Mouse (Mus musculus) limb, embryonic 11.5 days (tissue): Measurements from ENCODE around the gene Chrm4. TPM values are rescaled to one million over a fixed set of nuclear protein-coding genes. Genes with fewer than 3 reads are reported as not detected.

Experiments used
- ATAC-seq: fragments of 200-750 bp; cut with Nextera tagmentation; 2 replicates; pipeline ENCODE4 v1.8.0; 2017; ENCODE audit warnings: low read depth; ENCODE audit not compliant: insufficient number of reproducible peaks, low FRiP score, low TSS enrichment
- DNase-seq: peaks from one replicate; pipeline ENCODE4 v3.0.0-alpha.2; 2015; ENCODE audit warnings: low spot score
- H3K27ac ChIP-seq: fragments of 300-500 bp; sonication (generic); replicated peaks from 2 replicates; pipeline ENCODE4 v1.5.1; 2014; ENCODE audit warnings: low read depth, mild to moderate bottlenecking, low read length
- H3K27me3 ChIP-seq: fragments of 300-500 bp; sonication (generic); 2 replicates; pipeline ENCODE4 v1.6.1; 2014; ENCODE audit warnings: mild to moderate bottlenecking, low read length, mixed read lengths; ENCODE audit not compliant: control insufficient read depth, insufficient read depth
- H3K36me3 ChIP-seq: fragments of 300-500 bp; sonication (generic); 2 replicates; pipeline ENCODE4 v1.6.1; 2014; ENCODE audit warnings: mild to moderate bottlenecking, low read length, moderate library complexity, mixed read lengths; ENCODE audit not compliant: control insufficient read depth, insufficient read depth
- H3K4me1 ChIP-seq: fragments of 300-500 bp; sonication (generic); 2 replicates; pipeline ENCODE4 v1.6.1; 2014; ENCODE audit warnings: low read length, mixed read lengths; ENCODE audit not compliant: control insufficient read depth, insufficient read depth
- H3K4me2 ChIP-seq: fragments of 300-500 bp; sonication (generic); 2 replicates; pipeline ENCODE4 v1.6.1; 2014; ENCODE audit warnings: low read depth, mild to moderate bottlenecking, moderate library complexity; ENCODE audit not compliant: severe bottlenecking
- H3K4me3 ChIP-seq: fragments of 300-500 bp; sonication (generic); 2 replicates; pipeline ENCODE4 v1.5.1; 2014; ENCODE audit warnings: low read depth, low read length
- H3K9ac ChIP-seq: fragments of 300-500 bp; sonication (generic); 2 replicates; pipeline ENCODE4 v1.6.1; 2014; ENCODE audit warnings: mild to moderate bottlenecking, low read length
- H3K9me3 ChIP-seq: fragments of 300-500 bp; sonication (generic); 2 replicates; pipeline ENCODE4 v1.6.1; 2016; ENCODE audit warnings: low read length; ENCODE audit not compliant: control insufficient read depth
- WGBS: fragments of 180-500 bp; shearing (Covaris S2); extraction: QIAGEN DNeasy Blood & Tissue Kit; methylation state at CpG from one replicate; pipeline ENCODE4 v1.1.7; 2014; 5-methylcytosine and 5-hydroxymethylcytosine counted together
- polyA plus RNA-seq: library from polyadenylated mRNA; unstranded; fragments of >200 nt; fragmentation: Nextera tagmentation; extraction: Ambion mirVana; gene quantifications from 2 replicates; pipeline ENCODE4 v1.2.1, GENCODE M21; 2014

Chrm4 gene
- polyA plus RNA-seq, 1 experiment from 2014 or later = 0.53 TPM

DNA sequence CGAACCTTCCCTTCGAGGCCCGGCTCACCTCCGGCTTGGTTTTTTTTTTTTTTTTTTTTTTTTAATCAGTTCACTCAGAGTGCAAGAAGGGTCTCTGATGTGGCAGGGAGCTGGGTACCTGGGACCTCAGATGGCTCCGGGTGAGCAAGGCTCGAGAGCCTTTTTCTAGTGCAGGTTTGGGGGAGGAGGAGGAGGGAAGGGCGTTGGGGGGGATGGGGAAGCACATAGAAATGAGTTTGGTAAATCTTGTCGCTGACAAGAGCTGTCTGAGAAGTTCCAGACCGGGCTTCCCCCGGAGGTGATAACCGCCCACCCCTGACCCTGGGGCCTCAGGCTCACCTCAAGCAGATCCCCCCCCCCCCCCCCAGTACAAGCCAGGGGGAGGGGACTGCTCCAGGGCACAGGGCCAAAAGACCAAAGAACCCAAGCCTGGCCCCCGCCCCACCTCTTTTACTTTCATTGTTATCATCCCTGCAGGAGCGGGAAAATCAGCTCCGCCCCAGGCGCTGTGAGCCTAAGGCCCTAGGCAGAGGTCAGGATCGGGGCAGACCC is 5.2 kb downstream of the Chrm4 start, which contains the start of gene Mdk:
Gene Mdk, minus strand, starts transcription at position 138 of the 552 bp plus-strand sequence.
- Histone ChIP-seq H3K9me3 (no peaks in the 10 kb centered on the region), H3K4me3 (peak within 1 kb of the TSS; percentile 58), H3K27ac (peak within 1 kb of the TSS; percentile 97), H3K9ac (peak within 1 kb of the TSS; percentile 88), H3K4me1 (peaks cover 28% of the 10 kb centered on the region), H3K4me2 (peak within 1 kb of the TSS; percentile 73), H3K27me3 (no peaks in the 10 kb centered on the region), H3K36me3 (peaks cover 13% of the 10 kb centered on the region; the same call in 1 of the 2 replicates)
- whole genome bisulfite sequencing = 2% methylated on average over 16 of the region's 16 CpGs
- ATAC-seq (peak; percentile 35), DNase-seq (peak; percentile 76)

- Histone ChIP-seq H3K4me2 (peak overlapping the region; percentile 73), H3K27me3 (no peaks in the 10 kb centered on the region), H3K4me3 (peak overlapping the region; percentile 58; the same call in 1 of the 2 replicates), H3K27ac (peak overlapping the region; percentile 97), H3K4me1 (peaks cover 28% of the 10 kb centered on the region), H3K9ac (peak overlapping the region; percentile 88; the same call in 1 of the 2 replicates), H3K36me3 (peaks cover 18% of the 10 kb centered on the region; the same call in 1 of the 2 replicates), H3K9me3 (no peaks in the 10 kb centered on the region)
- peak; percentile 52 for DNase-seq
- 12% methylated on average over 6 of the region's 6 CpGs for WGBS
- no peak for ATAC-seq
These were observed 5.8 kb downstream of the Chrm4 start for GRCm38 (mm10) chr2:91932737-91933350.

DNA sequence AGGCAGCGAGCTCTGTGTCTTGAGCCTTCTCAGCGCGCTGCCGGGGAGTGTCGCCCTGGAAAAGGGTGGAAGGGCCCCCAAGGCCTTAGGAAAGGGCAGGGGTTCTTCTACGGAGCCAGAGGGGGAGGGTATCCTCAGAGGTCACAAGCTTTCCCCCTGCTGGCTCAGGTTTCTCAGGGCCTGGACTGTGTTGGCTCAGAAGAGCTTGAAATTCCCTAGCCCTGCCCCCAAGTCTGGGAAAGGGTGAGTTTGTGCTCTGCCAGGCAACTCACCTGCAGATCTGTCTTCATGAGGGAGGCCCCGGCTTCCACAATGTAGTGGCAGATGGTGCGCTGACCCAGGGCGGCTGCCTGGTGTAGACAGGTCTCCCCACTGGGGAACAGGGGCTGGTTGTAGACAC is 6.4 kb downstream of the Chrm4 start:
- Histone ChIP-seq H3K9ac (peak overlapping the region; percentile 46; the same call in 1 of the 2 replicates), H3K4me3 (0 out of 2 replicates have a peak overlapping the region, but pooled peaks have one; percentile 3), H3K9me3 (no peaks in the 10 kb centered on the region), H3K4me2 (peak overlapping the region; percentile 73; the same call in 1 of the 2 replicates), H3K27ac (peak overlapping the region; percentile 97), H3K36me3 (peaks cover 24% of the 10 kb centered on the region; the same call in 1 of the 2 replicates), H3K27me3 (no peaks in the 10 kb centered on the region), H3K4me1 (peaks cover 28% of the 10 kb centered on the region)
- ATAC-seq (no peak), DNase-seq (peak; percentile 70)
- WGBS = 4% methylated on average over 9 of the region's 9 CpGs

DNA sequence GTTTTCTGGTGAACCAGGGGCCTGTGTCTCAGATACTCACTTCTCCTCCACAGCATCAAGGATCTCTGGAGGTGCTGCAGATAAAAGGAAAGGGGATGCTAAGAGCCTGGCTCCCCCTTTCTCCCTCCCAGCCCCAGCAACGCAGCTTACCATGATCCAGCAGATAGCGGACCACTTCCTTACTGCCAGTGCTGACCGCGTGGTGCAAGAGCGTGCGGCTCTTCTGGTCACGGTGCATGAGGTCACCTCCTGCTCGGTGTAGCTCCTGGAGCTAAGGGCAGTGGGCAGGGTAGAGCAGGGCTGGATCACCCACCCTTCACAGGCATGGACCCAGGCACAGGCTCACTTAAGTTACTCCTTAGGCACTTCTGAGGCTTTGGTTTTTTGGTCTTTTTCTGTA is 7.0 kb downstream of the Chrm4 start:
- Histone ChIP-seq H3K4me1 (peaks cover 28% of the 10 kb centered on the region), H3K4me3 (no peak overlapping the region), H3K27me3 (no peaks in the 10 kb centered on the region), H3K27ac (peak overlapping the region; percentile 97), H3K36me3 (peaks cover 28% of the 10 kb centered on the region; the same call in 1 of the 2 replicates), H3K9ac (no peak overlapping the region), H3K4me2 (no peak overlapping the region; the same call in 1 of the 2 replicates), H3K9me3 (no peaks in the 10 kb centered on the region)
- WGBS = 57% methylated on average over 8 of the region's 8 CpGs
- no peak for DNase-seq
- no peak for ATAC-seq

DNA sequence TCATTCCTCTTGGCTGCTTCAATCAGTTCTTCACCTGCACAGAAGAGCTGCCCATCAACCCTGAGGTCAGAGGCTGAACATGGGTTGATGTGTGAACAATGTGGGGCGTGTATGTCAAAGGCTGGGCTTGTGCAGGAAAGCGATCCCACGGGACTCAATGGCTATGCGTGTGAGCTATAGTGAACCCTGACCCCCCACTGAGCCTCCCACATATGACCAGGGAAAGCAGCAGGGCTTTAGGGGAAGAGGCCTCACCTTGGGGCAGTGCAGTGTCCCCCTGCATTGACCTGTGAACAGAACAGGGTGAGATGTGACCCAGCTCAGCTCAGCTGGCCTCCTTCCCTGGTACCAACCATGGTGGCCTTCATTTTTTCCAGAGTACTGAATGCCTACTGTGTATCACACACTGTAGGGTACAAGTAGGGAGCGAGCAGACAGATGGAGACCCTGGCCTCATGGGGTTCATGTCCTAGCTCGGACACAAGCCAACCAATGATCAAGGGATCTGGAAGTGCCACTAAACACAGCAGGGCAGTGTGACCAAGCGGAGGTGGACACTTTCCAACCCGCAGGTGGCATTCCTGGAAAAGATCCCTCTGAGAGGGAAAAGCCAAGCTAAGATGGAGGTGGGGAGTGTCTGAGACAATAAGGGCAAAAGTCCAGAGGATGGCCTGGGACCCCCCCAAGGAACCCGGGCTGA is 7.9 kb downstream of the Chrm4 start:
- H3K27ac ChIP-seq = no peak overlapping the region
- peaks cover 28% of the 10 kb centered on the region for H3K4me1 ChIP-seq
- H3K9me3 ChIP-seq = no peaks in the 10 kb centered on the region
- H3K27me3 ChIP-seq = no peaks in the 10 kb centered on the region
- H3K36me3 ChIP-seq = peaks cover 36% of the 10 kb centered on the region; the same call in 1 of the 2 replicates
- no peak overlapping the region for H3K4me2 ChIP-seq
- 93% methylated on average over 9 of the region's 9 CpGs for WGBS
- H3K9ac ChIP-seq = no peak overlapping the region
- DNase-seq (no peak), ATAC-seq (no peak)
- H3K4me3 ChIP-seq = no peak overlapping the region

- Histone ChIP-seq H3K4me1 (peaks cover 28% of the 10 kb centered on the region), H3K4me3 (no peak overlapping the region), H3K27me3 (no peaks in the 10 kb centered on the region), H3K4me2 (no peak overlapping the region), H3K27ac (no peak overlapping the region), H3K9ac (no peak overlapping the region), H3K36me3 (peaks cover 40% of the 10 kb centered on the region; the same call in 1 of the 2 replicates), H3K9me3 (no peaks in the 10 kb centered on the region)
- 92% methylated on average over 7 of the region's 7 CpGs for WGBS
- DNase-seq = no peak
- no peak for ATAC-seq
These were observed 9.1 kb downstream of the Chrm4 start for GRCm38 (mm10) chr2:91936154-91936553.

DNA sequence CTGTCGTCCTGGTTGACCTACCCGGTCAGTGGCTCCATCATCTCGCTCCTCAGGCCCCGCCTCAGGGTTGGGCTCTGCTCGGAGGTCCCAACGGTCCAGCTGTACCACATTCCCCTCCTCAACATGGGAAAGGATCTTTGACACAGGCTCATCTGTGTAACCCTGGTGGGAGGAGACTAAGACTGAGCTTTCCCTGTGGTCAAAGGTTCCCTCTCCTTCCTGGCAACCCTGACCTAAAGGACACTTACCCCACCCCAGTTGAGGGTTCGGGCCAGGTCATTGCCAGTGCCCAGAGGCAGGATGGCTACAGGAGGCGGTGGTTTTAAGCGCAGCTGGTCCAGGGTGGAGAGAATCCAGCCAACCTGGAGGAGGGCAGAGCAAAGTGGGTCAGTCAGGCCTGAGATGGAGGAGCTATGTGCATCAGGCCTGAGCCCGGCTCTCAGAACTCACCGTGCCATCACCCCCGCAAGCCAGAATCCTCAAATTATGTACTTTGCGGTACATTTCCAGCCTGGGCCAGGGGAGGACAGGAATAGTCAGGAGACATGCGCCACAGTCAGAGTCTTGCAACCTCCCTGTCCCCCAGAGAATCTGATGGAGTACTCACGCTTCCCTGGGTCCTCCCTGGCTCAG is 12.4 kb downstream of the Chrm4 start:
- Histone ChIP-seq H3K4me1 (peaks cover 8% of the 10 kb centered on the region), H3K9me3 (no peaks in the 10 kb centered on the region), H3K4me3 (no peak overlapping the region), H3K27ac (no peak overlapping the region), H3K27me3 (no peaks in the 10 kb centered on the region), H3K36me3 (peaks cover 42% of the 10 kb centered on the region; the same call in 1 of the 2 replicates), H3K4me2 (no peak overlapping the region), H3K9ac (no peak overlapping the region)
- ATAC-seq (no peak), DNase-seq (no peak)
- 82% methylated on average over 15 of the region's 15 CpGs for WGBS

- no peak overlapping the region for H3K4me3 ChIP-seq
- DNase-seq = no peak
- H3K36me3 ChIP-seq = peaks cover 32% of the 10 kb centered on the region
- 80% methylated on average over 6 of the region's 6 CpGs for WGBS
- ATAC-seq = no peak
- no peaks in the 10 kb centered on the region for H3K27me3 ChIP-seq
- peaks cover 5% of the 10 kb centered on the region; the same call in 1 of the 2 replicates for H3K4me1 ChIP-seq
- H3K9ac ChIP-seq = no peak overlapping the region
- H3K27ac ChIP-seq = no peak overlapping the region
- no peaks in the 10 kb centered on the region for H3K9me3 ChIP-seq
- no peak overlapping the region for H3K4me2 ChIP-seq
These were observed 15.3 kb downstream of the Chrm4 start for GRCm38 (mm10) chr2:91942356-91942755.
